8 mouse cellular contexts compared by ENCODE assay signal in genomic region chr6:59180376-59180996, GRCm38 (mm10). TPM values are rescaled to one million over a fixed set of nuclear protein-coding genes. Genes with fewer than 3 reads are reported as not detected.
A peak's percentile ranks its signal among the peaks of the same experiment; 100 is the strongest.
DNase-seq lines count a peak whose midpoint lies in the region; ATAC-seq and TF ChIP-seq lines count a peak whose summit lies in the region.

No protein-coding gene starts in this region.

- H3K27ac ChIP-seq in cortical plate, adult 2 months (ENCODE audit: insufficient read depth, low read length): no peak overlapping the region
- no peak overlapping the region for H3K27ac ChIP-seq in kidney, embryonic 15.5 days
- no peak overlapping the region for H3K27ac ChIP-seq in liver, adult 2 months (replicated peaks; ENCODE audit: insufficient read depth, low read depth, low read length)
- H3K27ac ChIP-seq in neural tube, embryonic 12.5 days: no peak overlapping the region

- 44% methylated on average over 7 of the region's 7 CpGs for WGBS in kidney, embryonic 15.5 days
- WGBS in liver, adult 2 months: 34% methylated on average over 7 of the region's 7 CpGs
- 44% methylated on average over 7 of the region's 7 CpGs for WGBS in neural tube, embryonic 12.5 days

- H3K4me3 ChIP-seq in cortical plate, adult 2 months (ENCODE audit: insufficient read depth, low read length): no peak overlapping the region
- H3K4me3 ChIP-seq in kidney, embryonic 15.5 days (replicated peaks): no peak overlapping the region
- no peak overlapping the region for H3K4me3 ChIP-seq in liver, adult 2 months (ENCODE audit: insufficient read depth, low read depth, low read length)
- no peak overlapping the region for H3K4me3 ChIP-seq in neural tube, embryonic 12.5 days

- no peaks in the 10 kb centered on the region for H3K4me1 ChIP-seq in cortical plate, adult 2 months (ENCODE audit: control insufficient read depth, insufficient read depth, low read length)
- no peaks in the 10 kb centered on the region for H3K4me1 ChIP-seq in kidney, embryonic 15.5 days
- H3K4me1 ChIP-seq in liver, adult 2 months (ENCODE audit: control insufficient read depth, insufficient read depth, low read length): peaks cover 5% of the 10 kb centered on the region; the same call in 1 of the 2 replicates
- no peaks in the 10 kb centered on the region for H3K4me1 ChIP-seq in neural tube, embryonic 12.5 days

- peak; percentile 84 for DNase-seq in CD4-positive, CD25-positive, alpha-beta regulatory T cell, adult 2 months (ENCODE audit: low read depth, low spot score)
- peak; percentile 73 for DNase-seq in liver, adult 2 months (ENCODE audit: extremely low read depth, low read depth, low spot score)
- peak; percentile 53 for DNase-seq in thymus, postnatal 25 days

- TF ChIP-seq POLR2A in cortical plate, adult 2 months (IDR thresholded peaks at IDR 0.05; ENCODE audit: extremely low read depth, insufficient read depth, low read length): no peak
- TF ChIP-seq POLR2A in liver, adult 2 months (IDR thresholded peaks at IDR 0.05; ENCODE audit: extremely low read depth, insufficient read depth, low read length): no peak

- no peaks in the 10 kb centered on the region for H3K79me2 ChIP-seq in liver, adult 2 months (ENCODE audit: control insufficient read depth, insufficient read depth, low read length)

- H3K27me3 ChIP-seq in kidney, embryonic 15.5 days: no peaks in the 10 kb centered on the region
- no peaks in the 10 kb centered on the region for H3K27me3 ChIP-seq in liver, adult 2 months (ENCODE audit: control insufficient read depth, insufficient read depth, low read length)
- H3K27me3 ChIP-seq in neural tube, embryonic 12.5 days (replicated peaks): no peaks in the 10 kb centered on the region

- no peak overlapping the region for H3K9ac ChIP-seq in kidney, embryonic 15.5 days
- H3K9ac ChIP-seq in liver, adult 2 months (ENCODE audit: low read depth, low read length): no peak overlapping the region
- H3K9ac ChIP-seq in neural tube, embryonic 12.5 days: no peak overlapping the region

- ATAC-seq in activated CD4-positive, CD25-positive, alpha-beta regulatory T cell, adult 4 months: peak; percentile 84
- ATAC-seq in granulocyte monocyte progenitor cell, adult 5-6 weeks (replicated peaks; ENCODE audit: poor library complexity, severe bottlenecking): peak; percentile 78
- peak; percentile 90 for ATAC-seq in kidney, embryonic 15.5 days (replicated peaks; ENCODE audit: low FRiP score)
- ATAC-seq in neural tube, embryonic 12.5 days (ENCODE audit: low FRiP score, low read depth): peak; percentile 87

- no peaks in the 10 kb centered on the region for H3K36me3 ChIP-seq in kidney, embryonic 15.5 days
- no peaks in the 10 kb centered on the region for H3K36me3 ChIP-seq in liver, adult 2 months (ENCODE audit: control insufficient read depth, insufficient read depth, low read length)
- H3K36me3 ChIP-seq in neural tube, embryonic 12.5 days: no peaks in the 10 kb centered on the region

- no peaks in the 10 kb centered on the region for H3K9me3 ChIP-seq in kidney, embryonic 15.5 days (replicated peaks)
- no peaks in the 10 kb centered on the region for H3K9me3 ChIP-seq in neural tube, embryonic 12.5 days

- H3K4me2 ChIP-seq in kidney, embryonic 15.5 days: no peak overlapping the region
- no peak overlapping the region for H3K4me2 ChIP-seq in neural tube, embryonic 12.5 days (replicated peaks)

- peak; percentile 60; the same call in 1 of the 2 replicates for TF ChIP-seq CTCF in cortical plate, adult 2 months (IDR thresholded peaks at IDR 0.05; ENCODE audit: extremely low read depth, insufficient read depth, low read length)
- peak; percentile 51 for TF ChIP-seq CTCF in liver, adult 2 months (IDR thresholded peaks at IDR 0.05; ENCODE audit: low read depth, low read length)

RNA-seq across cellular contexts. Expression of gene Tigd2, which starts 28.2 kb away (rescaled TPM):
- 10 to 100 TPM; 24.3 to 27.7 TPM for polyA plus RNA-seq in activated CD4-positive, CD25-positive, alpha-beta regulatory T cell, adult 4 months (2017; shearing (Covaris generic))
- 4.3 and 4.4 TPM in 2 replicates for polyA plus RNA-seq in cortical plate, adult 2 months (2012; rRNA removed)
- total RNA-seq in granulocyte monocyte progenitor cell, adult 5-6 weeks (2014; fragmentation: Nextera tagmentation): 5.0 and 12.6 TPM in 2 replicates
- 17.1 and 21.7 TPM in 2 replicates for total RNA-seq in granulocyte monocyte progenitor cell, adult 5-6 weeks (2017)
- polyA plus RNA-seq in kidney, embryonic 15.5 days (2015; fragmentation: Nextera tagmentation; extraction: Ambion mirVana): 10.3 and 10.4 TPM in 2 replicates
- total RNA-seq in liver, adult 2 months (2014; rRNA removed): 10.7 and 10.9 TPM in 2 replicates
- 2.9 and 3.3 TPM in 2 replicates for polyA plus RNA-seq in liver, adult 2 months (2012; rRNA removed)
- 8.0 and 8.3 TPM in 2 replicates for polyA plus RNA-seq in neural tube, embryonic 12.5 days (2016; fragmentation: Nextera tagmentation; extraction: Ambion mirVana)
